Mouse (Mus musculus) kidney, postnatal 0 days (tissue): ENCODE measurements around the gene Rbm8a2. TPM values are rescaled to one million over a fixed set of nuclear protein-coding genes. Genes with fewer than 3 reads are reported as not detected.

Experiments used
- ATAC-seq: fragments of 200-750 bp; cut with Nextera tagmentation; replicated peaks from 2 replicates; pipeline ENCODE4 v1.8.0; 2017; ENCODE audit warnings: low read depth, moderate number of reproducible peaks, moderate TSS enrichment, moderate library complexity; ENCODE audit not compliant: low FRiP score
- DNase-seq: peaks from one replicate; pipeline ENCODE4 v3.0.0-alpha.2; 2016; ENCODE audit warnings: low spot score
- H3K27ac ChIP-seq: fragments of 300-500 bp; sonication (generic); 2 replicates; pipeline ENCODE4 v1.5.1; 2014; ENCODE audit warnings: mild to moderate bottlenecking
- H3K27me3 ChIP-seq: fragments of 300-500 bp; sonication (generic); 2 replicates; pipeline ENCODE4 v1.6.1; 2014; ENCODE audit warnings: low read length, mixed read lengths; ENCODE audit not compliant: insufficient read depth
- H3K36me3 ChIP-seq: fragments of 300-500 bp; sonication (generic); 2 replicates; pipeline ENCODE4 v1.6.1; 2014; ENCODE audit warnings: low read length, mixed read lengths; ENCODE audit not compliant: insufficient read depth
- H3K4me1 ChIP-seq: fragments of 300-500 bp; sonication (generic); replicated peaks from 2 replicates; pipeline ENCODE4 v1.6.1; 2014; ENCODE audit warnings: antibody characterized with exemption, low read length, mixed read lengths; ENCODE audit not compliant: insufficient read depth
- H3K4me2 ChIP-seq: fragments of 300-500 bp; sonication (generic); 2 replicates; pipeline ENCODE4 v1.6.1; 2014; ENCODE audit warnings: mild to moderate bottlenecking, low read length, moderate library complexity, mixed read lengths
- H3K4me3 ChIP-seq: fragments of 300-500 bp; sonication (generic); replicated peaks from 2 replicates; pipeline ENCODE4 v1.5.1; 2014; ENCODE audit warnings: low read depth, low read length
- H3K9ac ChIP-seq: fragments of 300-500 bp; sonication (generic); 2 replicates; pipeline ENCODE4 v1.6.1; 2014; ENCODE audit warnings: low read depth, low read length
- H3K9me3 ChIP-seq: fragments of 300-500 bp; sonication (generic); replicated peaks from 2 replicates; pipeline ENCODE4 v1.6.1; 2016; ENCODE audit warnings: low read length, inconsistent platforms, mixed read lengths
- CTCF ChIP-seq: IDR thresholded peaks from 2 replicates; pipeline ENCODE4 v1.5.1; 2016; ENCODE audit warnings: antibody characterized with exemption, low read depth, mild to moderate bottlenecking, moderate library complexity
- WGBS: fragments of 180-500 bp; shearing (Covaris S2); extraction: QIAGEN DNeasy Blood & Tissue Kit; methylation state at CpG from one replicate; pipeline ENCODE4 v1.1.7; 2014; 5-methylcytosine and 5-hydroxymethylcytosine counted together
- polyA plus RNA-seq: library from polyadenylated mRNA; unstranded; fragments of >200 nt; fragmentation: Nextera tagmentation; extraction: Ambion mirVana; gene quantifications from 2 replicates; pipeline ENCODE4 v1.2.1, GENCODE M21; 2015

The Rbm8a2 gene
- polyA plus RNA-seq, 1 experiment from 2014 or later, result 0.64 TPM

GRCm38 (mm10) chr1:175938731-175939130, 40.2 kb downstream of the Rbm8a2 start:
- H3K4me2 ChIP-seq, result no peak overlapping the region
- H3K4me1 ChIP-seq, result no peaks in the 10 kb centered on the region
- H3K9me3 ChIP-seq, result no peaks in the 10 kb centered on the region
- 86% methylated on average over 3 of the region's 3 CpGs for WGBS
- H3K27ac ChIP-seq, result no peak overlapping the region
- ATAC-seq, result no peak
- no peak overlapping the region for H3K4me3 ChIP-seq
- no peaks in the 10 kb centered on the region for H3K27me3 ChIP-seq
- no peak overlapping the region for H3K9ac ChIP-seq
- DNase-seq, result no peak
- TF ChIP-seq CTCF, result no peak
- no peaks in the 10 kb centered on the region for H3K36me3 ChIP-seq

- WGBS, result 7% methylated on average over 11 of the region's 11 CpGs
These were observed 42.6 kb downstream of the Rbm8a2 start for GRCm38 (mm10) chr1:175936282-175936737.

GRCm38 (mm10) chr1:175931391-175931790, 47.5 kb downstream of the Rbm8a2 start:
- Histone ChIP-seq H3K9me3 (no peaks in the 10 kb centered on the region), H3K4me1 (no peaks in the 10 kb centered on the region), H3K4me3 (no peak overlapping the region), H3K4me2 (no peak overlapping the region), H3K9ac (no peak overlapping the region), H3K27ac (no peak overlapping the region), H3K27me3 (no peaks in the 10 kb centered on the region), H3K36me3 (no peaks in the 10 kb centered on the region)
- 88% methylated on average over 5 of the region's 5 CpGs for WGBS
- TF ChIP-seq CTCF, result no peak
- ATAC-seq (no peak), DNase-seq (no peak)

More at GRCm38 (mm10) chr1:175936282-175936737, 42.6 kb downstream of the Rbm8a2 start:
- H3K36me3 ChIP-seq, result no peaks in the 10 kb centered on the region
- H3K9me3 ChIP-seq, result no peaks in the 10 kb centered on the region
- ATAC-seq (peak; percentile 84), DNase-seq (peak; percentile 90)
- H3K27me3 ChIP-seq, result no peaks in the 10 kb centered on the region
- H3K4me2 ChIP-seq, result peak overlapping the region; percentile 38
- H3K9ac ChIP-seq, result no peak overlapping the region
- no peaks in the 10 kb centered on the region for H3K4me1 ChIP-seq
- H3K27ac ChIP-seq, result no peak overlapping the region
- TF ChIP-seq CTCF, result peak; percentile 94
- H3K4me3 ChIP-seq, result no peak overlapping the region

Other genes starting within 250 kb of the Rbm8a2 start
- gene Exo1, start 98.5 kb downstream of the Rbm8a2 start, polyA plus RNA-seq, result 25.5 and 32.8 TPM in 2 replicates
- not detected in 2 replicates for gene Gm38100, start 58.8 kb downstream of the Rbm8a2 start, polyA plus RNA-seq